Mouse (Mus musculus) Muller cell, postnatal 12 days (primary cell): Measurements from ENCODE around the gene Mstn.

Experiments
- DNase-seq: peaks from one replicate; pipeline ENCODE4 v3.0.0-alpha.2; 2015; ENCODE audit errors: inconsistent ontology term

Gene Mstn

GRCm38 (mm10) chr1:53061340-53061739 lies at the start of gene Mstn:
Gene Mstn, plus strand, starts transcription at chr1:53061640.
- no peak for DNase-seq

- no peak for DNase-seq
These were observed 46.7 kb upstream of the Mstn start for GRCm38 (mm10) chr1:53014716-53015115.

- DNase-seq, result peak; percentile 37
These were observed 45.8 kb upstream of the Mstn start for GRCm38 (mm10) chr1:53015606-53016005.

- DNase-seq, result no peak
These were observed 42.5 kb upstream of the Mstn start for GRCm38 (mm10) chr1:53018746-53019505.

- DNase-seq, result no peak
These were observed 41.4 kb upstream of the Mstn start, which contains the start of gene 1700019D03Rik for GRCm38 (mm10) chr1:53020079-53020478. Gene 1700019D03Rik, minus strand, starts transcription at chr1:53020179.

- DNase-seq, result no peak
These were observed 28.9 kb upstream of the Mstn start for GRCm38 (mm10) chr1:53032550-53032949.

GRCm38 (mm10) chr1:53037443-53037871 lies 24.0 kb upstream of the Mstn start:
- DNase-seq, result no peak

- no peak for DNase-seq
These were observed 11.5 kb upstream of the Mstn start for GRCm38 (mm10) chr1:53049763-53050427.

GRCm38 (mm10) chr1:53053087-53054022 lies 8.1 kb upstream of the Mstn start:
- DNase-seq, result peak; percentile 14

- DNase-seq, result no peak
These were observed 2.3 kb upstream of the Mstn start for GRCm38 (mm10) chr1:53059106-53059505.

GRCm38 (mm10) chr1:53060499-53060898 lies 941 bp upstream of the Mstn start:
- DNase-seq, result no peak

GRCm38 (mm10) chr1:53061871-53062608 lies 600 bp downstream of the Mstn start:
- no peak for DNase-seq

GRCm38 (mm10) chr1:53063921-53064320 lies 2.5 kb downstream of the Mstn start:
- no peak for DNase-seq

- DNase-seq, result peak; percentile 54
These were observed 8.5 kb downstream of the Mstn start for GRCm38 (mm10) chr1:53069726-53070514.

- DNase-seq, result no peak
These were observed 9.3 kb downstream of the Mstn start for GRCm38 (mm10) chr1:53070664-53071175.

- DNase-seq, result peak; percentile 8
These were observed 15.2 kb downstream of the Mstn start for GRCm38 (mm10) chr1:53076656-53077055.

- no peak for DNase-seq
These were observed 18.4 kb downstream of the Mstn start for GRCm38 (mm10) chr1:53079876-53080275.

- no peak for DNase-seq
These were observed 19.2 kb downstream of the Mstn start for GRCm38 (mm10) chr1:53080603-53081002.

- no peak for DNase-seq
These were observed 23.8 kb downstream of the Mstn start for GRCm38 (mm10) chr1:53085256-53085655.

GRCm38 (mm10) chr1:53085991-53086390 lies 24.6 kb downstream of the Mstn start:
- DNase-seq, result no peak
